Mouse (Mus musculus) spleen, adult 2 months (tissue): ENCODE data around the gene Hmcn1. TPM values are rescaled to one million over a fixed set of nuclear protein-coding genes. Genes with fewer than 3 reads are reported as not detected.

ENCODE experiments used
- DNase-seq, 2 experiments: peaks; one replicate each; pipeline versions ENCODE4 v3.0.0 to v3.0.0-alpha.2; 2012 to 2021; ENCODE audit warnings: low spot score in 2 of 2, low read depth in 1 of 2
- H3K27ac ChIP-seq: fragments of 200-500 bp; 2 replicates; pipeline ENCODE4 v1.5.1; 2012; ENCODE audit warnings: low read length, inconsistent platforms; ENCODE audit not compliant: insufficient read depth
- H3K27me3 ChIP-seq: fragments of 200-500 bp; 2 replicates; pipeline ENCODE4 v1.6.1; 2012; ENCODE audit warnings: mild to moderate bottlenecking, moderate library complexity, low read length, inconsistent platforms; ENCODE audit not compliant: control insufficient read depth, insufficient read depth
- H3K36me3 ChIP-seq: fragments of 200-500 bp; 2 replicates; pipeline ENCODE4 v1.6.1; 2012; ENCODE audit warnings: mild to moderate bottlenecking, low read length, inconsistent platforms; ENCODE audit not compliant: control insufficient read depth, insufficient read depth
- H3K4me1 ChIP-seq: fragments of 200-500 bp; 2 replicates; pipeline ENCODE4 v1.6.1; 2011; ENCODE audit warnings: inconsistent platforms; ENCODE audit not compliant: control insufficient read depth, insufficient read depth, insufficient read length
- H3K4me3 ChIP-seq: fragments of 200-500 bp; 2 replicates; pipeline ENCODE4 v1.5.1; 2011; ENCODE audit warnings: mild to moderate bottlenecking, inconsistent platforms; ENCODE audit not compliant: insufficient read depth, insufficient read length; ENCODE audit errors: extremely low read depth
- CTCF ChIP-seq: fragments of 200-500 bp; IDR thresholded peaks from 2 replicates; pipeline ENCODE4 v1.5.1; 2011; ENCODE audit warnings: mild to moderate bottlenecking, inconsistent platforms; ENCODE audit not compliant: insufficient read depth, insufficient read length, insufficient replicate concordance; ENCODE audit errors: extremely low read depth
- POLR2A ChIP-seq: fragments of 200-500 bp; IDR thresholded peaks from 2 replicates; pipeline ENCODE4 v1.6.1; 2011; ENCODE audit warnings: low read depth, low read length, inconsistent platforms
- WGBS: fragments of 180-500 bp; shearing (Covaris S2); methylation state at CpG from one replicate; pipeline ENCODE4 v1.1.7; 2018; 5-methylcytosine and 5-hydroxymethylcytosine counted together
- polyA plus RNA-seq: library from polyadenylated mRNA; depleted of rRNA; stranded (reverse); fragments of >200 nt; gene quantifications from 2 replicates; pipeline ENCODE4 v1.2.3, GENCODE M21; 2012

Gene Hmcn1
- polyA plus RNA-seq, 1 experiment = 12.1 TPM

DNA sequence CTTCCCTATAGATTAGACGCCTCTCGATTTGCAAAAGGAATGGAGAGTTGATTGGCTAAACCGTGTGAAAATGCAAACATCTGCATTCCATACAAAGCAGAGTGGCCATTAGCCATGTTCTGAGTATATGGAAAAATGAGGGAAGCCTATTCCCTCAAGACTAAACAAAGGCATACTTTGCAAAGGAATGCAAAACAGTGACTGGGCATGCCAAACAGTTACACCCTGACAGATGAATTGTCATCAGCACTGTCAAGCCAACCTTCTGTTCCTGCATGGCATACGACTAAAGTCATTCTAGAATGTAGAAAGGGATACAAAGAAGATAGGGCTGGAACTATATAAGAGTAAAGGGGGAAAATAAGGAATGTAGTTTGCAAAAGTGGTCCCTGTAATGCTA lies 115.3 kb downstream of the Hmcn1 start:
- WGBS = 85% methylated on average over 4 of the region's 4 CpGs
- Histone ChIP-seq H3K27ac (no peak overlapping the region), H3K27me3 (no peaks in the 10 kb centered on the region), H3K36me3 (no peaks in the 10 kb centered on the region), H3K4me1 (no peaks in the 10 kb centered on the region), H3K4me3 (no peak overlapping the region)
- TF ChIP-seq POLR2A (no peak), CTCF (no peak)
- no peak for DNase-seq

DNA sequence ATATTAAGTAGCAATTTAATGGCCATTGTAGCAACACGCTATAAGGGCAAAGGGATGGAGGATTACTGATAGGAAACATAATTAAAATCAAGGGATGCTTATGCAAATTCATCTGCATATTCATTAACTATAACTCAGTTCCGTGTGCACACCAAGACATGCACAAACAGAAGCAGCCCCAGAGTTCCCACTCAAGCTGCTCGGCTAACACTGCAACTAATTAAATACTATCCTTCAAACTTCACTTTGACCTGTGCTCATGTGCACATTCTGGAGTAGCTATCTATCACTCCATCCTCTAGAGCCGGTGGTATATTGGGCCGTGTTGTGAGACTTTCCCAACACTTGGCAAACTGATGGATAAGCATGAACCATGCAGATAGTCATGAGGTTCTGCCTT lies 119.2 kb downstream of the Hmcn1 start:
- Histone ChIP-seq H3K36me3 (no peaks in the 10 kb centered on the region), H3K27ac (no peak overlapping the region; the same call in 1 of the 2 replicates), H3K4me1 (no peaks in the 10 kb centered on the region), H3K4me3 (no peak overlapping the region), H3K27me3 (no peaks in the 10 kb centered on the region)
- no peak for TF ChIP-seq CTCF
- 90% methylated on average over 5 of the region's 5 CpGs for WGBS
- DNase-seq = no peak

DNA sequence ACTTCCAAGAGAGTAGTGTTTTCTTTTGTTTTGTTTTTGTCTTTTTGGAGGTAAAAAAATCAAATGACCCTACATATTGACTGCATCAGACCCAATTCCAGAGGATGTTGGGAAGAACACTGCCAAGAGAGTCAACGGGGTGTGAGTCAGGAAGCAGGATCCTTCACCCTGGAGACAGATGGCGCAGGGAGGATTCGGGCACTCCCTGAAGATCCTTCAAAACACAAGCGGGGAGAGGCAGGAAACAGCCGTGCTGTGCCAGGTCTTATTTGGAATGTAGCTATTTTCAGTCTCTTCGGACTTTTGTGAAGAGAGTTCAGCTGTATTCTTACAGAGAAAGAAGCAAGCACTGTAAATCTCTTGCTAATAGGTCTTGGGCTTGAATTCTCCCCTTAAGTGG lies 120.0 kb downstream of the Hmcn1 start:
- no peak overlapping the region for H3K4me3 ChIP-seq
- H3K27me3 ChIP-seq = no peaks in the 10 kb centered on the region
- H3K4me1 ChIP-seq = no peaks in the 10 kb centered on the region
- no peak for DNase-seq
- TF ChIP-seq POLR2A (no peak), CTCF (no peak)
- no peaks in the 10 kb centered on the region for H3K36me3 ChIP-seq
- WGBS = 77% methylated on average over 6 of the region's 6 CpGs
- H3K27ac ChIP-seq = no peak overlapping the region

DNA sequence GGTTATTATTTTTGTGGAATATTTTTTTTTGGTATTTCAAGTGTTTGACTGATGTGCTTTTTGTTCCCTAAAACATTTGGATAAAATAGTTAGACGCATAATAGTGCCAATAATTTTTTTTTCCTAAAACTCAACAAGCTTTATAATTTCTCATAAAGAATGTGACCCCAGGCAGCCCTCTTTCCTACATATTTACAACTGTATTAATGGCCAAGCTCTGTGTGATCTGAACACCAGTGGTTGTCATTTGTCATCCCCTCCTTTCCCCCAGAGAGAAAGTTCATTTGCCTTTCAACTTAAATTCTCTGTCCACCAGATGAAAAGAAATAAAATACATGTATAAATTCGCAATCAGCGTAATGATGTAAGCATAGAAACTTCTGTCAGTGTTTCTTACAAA lies 121.1 kb downstream of the Hmcn1 start:
- Histone ChIP-seq H3K4me1 (no peaks in the 10 kb centered on the region), H3K27ac (no peak overlapping the region), H3K4me3 (no peak overlapping the region), H3K27me3 (no peaks in the 10 kb centered on the region), H3K36me3 (no peaks in the 10 kb centered on the region)
- DNase-seq = no peak
- TF ChIP-seq CTCF (no peak), POLR2A (no peak)
- WGBS = 88% methylated on average over 3 of the region's 3 CpGs

DNA sequence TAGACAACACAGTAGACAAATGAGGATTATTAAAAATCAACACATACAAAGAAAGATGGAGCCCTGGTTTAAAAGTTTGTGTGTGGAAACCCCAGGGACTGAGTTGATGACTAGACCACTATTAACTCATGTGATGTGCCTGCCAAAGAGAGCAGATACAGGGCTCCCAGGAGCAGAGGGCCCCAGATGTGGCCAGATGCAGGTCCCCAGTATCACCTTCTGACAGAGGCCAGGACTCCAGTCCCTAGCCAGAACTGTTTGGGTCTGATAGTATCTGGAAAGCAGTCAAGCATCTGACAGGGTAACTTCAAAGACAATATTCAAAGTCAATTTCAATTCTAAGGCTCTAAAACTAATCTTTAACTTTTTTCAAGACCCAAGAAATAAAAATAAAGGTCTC lies 124.0 kb downstream of the Hmcn1 start:
- H3K4me1 ChIP-seq = no peaks in the 10 kb centered on the region
- H3K4me3 ChIP-seq = no peak overlapping the region
- TF ChIP-seq CTCF = no peak
- no peak for DNase-seq
- H3K27ac ChIP-seq = no peak overlapping the region
- no peaks in the 10 kb centered on the region for H3K36me3 ChIP-seq
- no peaks in the 10 kb centered on the region for H3K27me3 ChIP-seq

DNA sequence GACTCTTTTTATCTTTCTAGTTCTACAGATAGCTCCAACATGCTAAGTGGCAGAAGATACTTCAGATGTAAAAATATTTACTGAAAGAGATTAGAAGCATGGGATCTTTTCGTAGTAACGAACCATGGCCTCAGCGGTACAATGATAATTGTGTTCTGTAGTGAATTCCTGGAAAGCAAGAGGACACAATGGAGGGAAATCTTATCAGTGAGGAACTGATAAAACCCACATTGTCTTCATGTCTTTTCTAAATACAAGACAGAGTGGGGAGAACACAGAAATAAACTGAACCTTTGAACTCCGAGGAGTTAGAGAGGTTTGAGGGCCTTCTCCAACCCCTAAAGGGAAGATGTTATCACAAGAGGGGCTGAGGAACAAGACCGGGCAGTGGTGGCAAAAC lies 126.6 kb downstream of the Hmcn1 start:
- H3K36me3 ChIP-seq = no peaks in the 10 kb centered on the region
- TF ChIP-seq CTCF = no peak
- TF ChIP-seq POLR2A = no peak
- no peaks in the 10 kb centered on the region for H3K27me3 ChIP-seq
- H3K27ac ChIP-seq = no peak overlapping the region
- no peak overlapping the region for H3K4me3 ChIP-seq
- no peaks in the 10 kb centered on the region for H3K4me1 ChIP-seq
- 76% methylated on average over 5 of the region's 5 CpGs for WGBS
- DNase-seq = no peak

DNA sequence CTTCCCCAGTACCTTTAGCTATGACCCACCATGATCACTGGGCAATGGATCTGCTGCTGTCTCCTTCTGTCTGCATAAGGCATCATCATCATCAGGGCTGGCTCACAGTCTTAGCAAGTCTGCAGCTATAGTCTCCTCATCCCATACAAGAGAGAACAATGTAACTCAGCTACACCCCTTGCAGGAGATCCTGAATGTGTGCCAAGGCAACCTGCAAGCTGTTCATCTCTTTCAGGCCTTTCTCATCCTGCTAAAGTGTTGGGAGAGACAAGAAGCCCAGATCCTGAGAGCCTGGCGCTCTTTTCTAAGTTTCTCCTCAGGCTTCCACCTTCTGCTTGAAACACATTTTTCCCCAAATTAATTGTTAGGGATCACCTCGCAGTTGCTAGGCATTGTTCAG lies 135.5 kb downstream of the Hmcn1 start:
- H3K27ac ChIP-seq = no peak overlapping the region
- H3K27me3 ChIP-seq = no peaks in the 10 kb centered on the region
- H3K36me3 ChIP-seq = no peaks in the 10 kb centered on the region
- 88% methylated on average over 2 of the region's 2 CpGs for WGBS
- TF ChIP-seq CTCF = no peak
- no peak for TF ChIP-seq POLR2A
- H3K4me1 ChIP-seq = no peaks in the 10 kb centered on the region
- DNase-seq = no peak
- H3K4me3 ChIP-seq = no peak overlapping the region
